Mouse (Mus musculus) gastrocnemius, postnatal 36 days (tissue): ENCODE results near the gene Ttll9. TPM values are rescaled to one million over a fixed set of nuclear protein-coding genes. Genes with fewer than 3 reads are reported as not detected.

Experiments
- DNase-seq, 2 experiments: peaks; one replicate each; pipeline ENCODE4 v3.0.0; 2022
- intact Hi-C: fragments of 180-260 bp; cut with DNase I; formaldehyde crosslinking; loops from one replicate; pipeline ENCODE4 v1.15.1; 2025
- total RNA-seq, 2 experiments: library from RNA; stranded (reverse); gene quantifications; 2 replicates each; pipeline ENCODE4 v1.2.3; 2021

The Ttll9 gene
- total RNA-seq, 2 experiments from 2014 or later = not detected

- DNase-seq = no peak
- intact Hi-C loops = no loop called here
Measured at GRCm38 (mm10) chr2:153005981-153006380, 43.7 kb downstream of the Ttll9 start.

- intact Hi-C loops = no loop called here
- DNase-seq = no peak
Measured at GRCm38 (mm10) chr2:153009192-153009973, 47.1 kb downstream of the Ttll9 start.

- no peak for DNase-seq
- intact Hi-C loops = no loop called here
Measured at GRCm38 (mm10) chr2:153013724-153014515, 51.6 kb downstream of the Ttll9 start.

GRCm38 (mm10) chr2:153014758-153015593, 52.7 kb downstream of the Ttll9 start, which contains the start of gene Pdrg1:
Pdrg1 (minus strand) TSS chr2:153015427.
- intact Hi-C loops = no loop called here
- peak; percentile 90 to 94 for DNase-seq

GRCm38 (mm10) chr2:153015804-153016203, 53.5 kb downstream of the Ttll9 start:
- intact Hi-C loops = no loop called here
- DNase-seq = no peak

GRCm38 (mm10) chr2:153016786-153017185, 54.5 kb downstream of the Ttll9 start:
- intact Hi-C loops = no loop called here

GRCm38 (mm10) chr2:153019355-153019754, 57.1 kb downstream of the Ttll9 start:
- intact Hi-C loops = no loop called here
- no peak for DNase-seq

More at GRCm38 (mm10) chr2:153016786-153017185, 54.5 kb downstream of the Ttll9 start:
- no peak for DNase-seq

GRCm38 (mm10) chr2:153021163-153021562, 58.9 kb downstream of the Ttll9 start:
- intact Hi-C loops = no loop called here
- no peak for DNase-seq

GRCm38 (mm10) chr2:153022855-153023254, 60.6 kb downstream of the Ttll9 start:
- intact Hi-C loops = no loop called here
- no peak for DNase-seq

GRCm38 (mm10) chr2:153026052-153026451, 63.8 kb downstream of the Ttll9 start:
- intact Hi-C loops = no loop called here
- DNase-seq = no peak

GRCm38 (mm10) chr2:153027501-153027900, 65.2 kb downstream of the Ttll9 start:
- no peak for DNase-seq

GRCm38 (mm10) chr2:153030422-153030821, 68.1 kb downstream of the Ttll9 start:
- intact Hi-C loops = no loop called here
- no peak for DNase-seq

More at GRCm38 (mm10) chr2:153027501-153027900, 65.2 kb downstream of the Ttll9 start:
- intact Hi-C loops = no loop called here

GRCm38 (mm10) chr2:153031126-153032082, 69.1 kb downstream of the Ttll9 start, which contains the start of gene Xkr7:
Xkr7 (plus strand) TSS chr2:153031852.
- DNase-seq = no peak
- intact Hi-C loops = no loop called here

- intact Hi-C loops = no loop called here
- DNase-seq = peak; percentile 52 to 69
Measured at GRCm38 (mm10) chr2:153032083-153032842, 70.0 kb downstream of the Ttll9 start.

GRCm38 (mm10) chr2:153032973-153033372, 70.7 kb downstream of the Ttll9 start:
- DNase-seq = no peak
- intact Hi-C loops = no loop called here

GRCm38 (mm10) chr2:153033545-153034230, 71.4 kb downstream of the Ttll9 start:
- intact Hi-C loops = no loop called here
- DNase-seq = no peak

GRCm38 (mm10) chr2:153036690-153037089, 74.4 kb downstream of the Ttll9 start:
- DNase-seq = no peak
- intact Hi-C loops = no loop called here

GRCm38 (mm10) chr2:153043886-153044285, 81.6 kb downstream of the Ttll9 start:
- intact Hi-C loops = no loop called here
- no peak for DNase-seq
